Mouse (Mus musculus): ENCODE measurements at regions not wholly inside any gene's neighbourhood (a gene's known extent, or its start where the extent isn't known, plus 50 kb on each side); places are given as distances from the start of the nearest gene placed in this dataset.

- Histone ChIP-seq H3K9ac (replicated peaks) (no peak overlapping the region), H3K27me3 (ENCODE audit: control insufficient read depth, insufficient read depth, low read length) (no peaks in the 10 kb centered on the region), H3K4me2 (ENCODE audit: low read depth) (no peak overlapping the region), H3K4me3 (ENCODE audit: insufficient read depth in 1 of 2, low read depth in 2 of 2, low read length in 2 of 2) (no peak overlapping the region), H3K9me3 (ENCODE audit: control insufficient read depth, low read length) (no peaks in the 10 kb centered on the region), H3K27ac (no peak overlapping the region), H3K4me1 (replicated peaks; ENCODE audit: control insufficient read depth in 2 of 2, insufficient read depth in 2 of 2, low read length in 1 of 2) (no peaks in the 10 kb centered on the region), H3K36me3 (replicated peaks; ENCODE audit: control insufficient read depth, insufficient read depth, low read depth) (no peaks in the 10 kb centered on the region)
- ATAC-seq (ENCODE audit: insufficient read depth), result no peak
- 74% methylated on average over 1 of the region's 1 CpGs for WGBS (ENCODE audit: insufficient replicate concordance)
- TF ChIP-seq CTCF (IDR thresholded peaks at IDR 0.05; ENCODE audit: low read depth), result no peak
- TF ChIP-seq EP300 (IDR thresholded peaks at IDR 0.05; ENCODE audit: low read depth), result no peak
- DNase-seq (ENCODE audit: low read depth in 3 of 3, low spot score in 3 of 3), result no peak
Measured at GRCm38 (mm10) chr11:90981626-90982025, 293.5 kb upstream of the Tom1l1 start.

- Histone ChIP-seq H3K4me1 (replicated peaks; ENCODE audit: control insufficient read depth in 2 of 2, insufficient read depth in 2 of 2, low read length in 1 of 2) (no peaks in the 10 kb centered on the region), H3K27me3 (ENCODE audit: control insufficient read depth, insufficient read depth, low read length) (no peaks in the 10 kb centered on the region), H3K4me2 (ENCODE audit: low read depth) (no peak overlapping the region), H3K36me3 (replicated peaks; ENCODE audit: control insufficient read depth, insufficient read depth, low read depth) (no peaks in the 10 kb centered on the region), H3K9me3 (ENCODE audit: control insufficient read depth, low read length) (no peaks in the 10 kb centered on the region), H3K9ac (replicated peaks) (no peak overlapping the region), H3K4me3 (ENCODE audit: insufficient read depth in 1 of 2, low read depth in 2 of 2, low read length in 2 of 2) (no peak overlapping the region), H3K27ac (no peak overlapping the region)
- WGBS (ENCODE audit: insufficient replicate concordance), result 51% methylated on average over 3 of the region's 3 CpGs
- DNase-seq (ENCODE audit: low read depth in 3 of 3, low spot score in 3 of 3) (no peak), ATAC-seq (ENCODE audit: insufficient read depth) (no peak)
- TF ChIP-seq EP300 (IDR thresholded peaks at IDR 0.05; ENCODE audit: low read depth), result no peak
- TF ChIP-seq CTCF (IDR thresholded peaks at IDR 0.05; ENCODE audit: low read depth), result no peak
Measured at GRCm38 (mm10) chr11:90978234-90978633, 290.1 kb upstream of the Tom1l1 start.

GRCm38 (mm10) chr11:90941076-90941475 lies 252.9 kb upstream of the Tom1l1 start:
- Histone ChIP-seq H3K4me1 (replicated peaks; ENCODE audit: control insufficient read depth in 2 of 2, insufficient read depth in 2 of 2, low read length in 1 of 2) (no peaks in the 10 kb centered on the region), H3K27me3 (ENCODE audit: control insufficient read depth, insufficient read depth, low read length) (no peaks in the 10 kb centered on the region), H3K9ac (replicated peaks) (no peak overlapping the region), H3K27ac (no peak overlapping the region), H3K4me2 (ENCODE audit: low read depth) (no peak overlapping the region), H3K4me3 (ENCODE audit: insufficient read depth in 1 of 2, low read depth in 2 of 2, low read length in 2 of 2) (no peak overlapping the region), H3K9me3 (ENCODE audit: control insufficient read depth, low read length) (no peaks in the 10 kb centered on the region), H3K36me3 (replicated peaks; ENCODE audit: control insufficient read depth, insufficient read depth, low read depth) (no peaks in the 10 kb centered on the region)
- DNase-seq (ENCODE audit: low read depth in 3 of 3, low spot score in 3 of 3), result no peak
- TF ChIP-seq CTCF (IDR thresholded peaks at IDR 0.05; ENCODE audit: low read depth) (no peak), EP300 (IDR thresholded peaks at IDR 0.05; ENCODE audit: low read depth) (no peak)
- no peak for ATAC-seq (ENCODE audit: insufficient read depth)
- 52% methylated on average over 5 of the region's 5 CpGs for WGBS (ENCODE audit: insufficient replicate concordance)

GRCm38 (mm10) chr11:90925738-90926137 lies 237.6 kb upstream of the Tom1l1 start:
- no peaks in the 10 kb centered on the region for H3K36me3 ChIP-seq (replicated peaks; ENCODE audit: control insufficient read depth, insufficient read depth, low read depth)
- H3K27me3 ChIP-seq (ENCODE audit: control insufficient read depth, insufficient read depth, low read length), result no peaks in the 10 kb centered on the region
- H3K9ac ChIP-seq (replicated peaks), result no peak overlapping the region
- H3K4me2 ChIP-seq (ENCODE audit: low read depth), result no peak overlapping the region
- DNase-seq (ENCODE audit: low read depth in 3 of 3, low spot score in 3 of 3) (no peak), ATAC-seq (ENCODE audit: insufficient read depth) (no peak)
- no peak overlapping the region for H3K27ac ChIP-seq
- H3K9me3 ChIP-seq (ENCODE audit: control insufficient read depth, low read length), result no peaks in the 10 kb centered on the region
- no peaks in the 10 kb centered on the region for H3K4me1 ChIP-seq (replicated peaks; ENCODE audit: control insufficient read depth in 2 of 2, insufficient read depth in 2 of 2, low read length in 1 of 2)
- TF ChIP-seq CTCF (IDR thresholded peaks at IDR 0.05; ENCODE audit: low read depth) (no peak), EP300 (IDR thresholded peaks at IDR 0.05; ENCODE audit: low read depth) (no peak)
- no peak overlapping the region for H3K4me3 ChIP-seq (ENCODE audit: insufficient read depth in 1 of 2, low read depth in 2 of 2, low read length in 2 of 2)

- no peaks in the 10 kb centered on the region for H3K27me3 ChIP-seq (ENCODE audit: control insufficient read depth, insufficient read depth, low read length)
- DNase-seq (ENCODE audit: low read depth in 3 of 3, low spot score in 3 of 3), result no peak
- no peaks in the 10 kb centered on the region for H3K9me3 ChIP-seq (ENCODE audit: control insufficient read depth, low read length)
- no peak overlapping the region for H3K9ac ChIP-seq (replicated peaks)
- no peak overlapping the region for H3K4me3 ChIP-seq (ENCODE audit: insufficient read depth in 1 of 2, low read depth in 2 of 2, low read length in 2 of 2)
- no peak overlapping the region for H3K4me2 ChIP-seq (ENCODE audit: low read depth)
- WGBS (ENCODE audit: insufficient replicate concordance), result 42% methylated on average over 3 of the region's 3 CpGs
- TF ChIP-seq EP300 (IDR thresholded peaks at IDR 0.05; ENCODE audit: low read depth), result no peak
- no peak for TF ChIP-seq CTCF (IDR thresholded peaks at IDR 0.05; ENCODE audit: low read depth)
- H3K27ac ChIP-seq, result no peak overlapping the region
- H3K4me1 ChIP-seq (replicated peaks; ENCODE audit: control insufficient read depth in 2 of 2, insufficient read depth in 2 of 2, low read length in 1 of 2), result no peaks in the 10 kb centered on the region
- H3K36me3 ChIP-seq (replicated peaks; ENCODE audit: control insufficient read depth, insufficient read depth, low read depth), result no peaks in the 10 kb centered on the region
- ATAC-seq (ENCODE audit: insufficient read depth), result no peak
Measured at GRCm38 (mm10) chr11:90917782-90918181, 229.6 kb upstream of the Tom1l1 start.

Measured in liver, embryonic 14.5 days (tissue).